Comparison of ENCODE assay signal across 26 mouse cellular contexts in the genomic region with DNA sequence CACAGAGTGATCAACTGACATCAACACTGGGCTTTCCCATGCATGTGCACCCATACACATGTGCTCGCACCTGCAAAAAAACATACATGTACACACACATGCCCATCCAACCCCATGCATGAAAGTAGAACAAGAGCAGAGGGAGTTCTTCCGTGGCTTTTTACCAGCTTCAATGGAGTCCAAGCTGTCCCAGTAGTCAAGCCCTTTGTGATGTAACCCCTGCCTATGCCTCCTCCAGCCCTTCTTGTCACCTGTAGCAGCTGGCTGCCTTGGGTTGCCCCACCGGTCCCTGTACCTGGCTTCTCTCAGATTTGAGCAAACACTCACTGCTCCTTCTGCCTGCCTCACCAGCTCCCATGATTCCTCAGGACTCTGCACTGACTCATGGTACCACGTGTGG. TPM values are rescaled to one million over a fixed set of nuclear protein-coding genes. Genes with fewer than 3 reads are reported as not detected.
DNase-seq lines count a peak whose midpoint lies in the region; ATAC-seq and TF ChIP-seq lines count a peak whose summit lies in the region.
"Had no signal": no experiment of that assay in that cellular context is flagged by ENCODE, and none has a peak within 500 bp of the region (broad histone marks: within the 10 kb centered on the region; RNA-seq: fewer than 3 reads in every experiment).

No protein-coding gene starts in this region.

- peaks cover 12% of the 10 kb centered on the region; the same call in 1 of the 2 replicates for H3K4me1 ChIP-seq in heart, embryonic 10.5 days
- no peaks in the 10 kb centered on the region for H3K4me1 ChIP-seq in heart, adult 2 months (ENCODE audit: control insufficient read depth, insufficient read depth, low read length)
- no peaks in the 10 kb centered on the region for H3K4me1 ChIP-seq in liver, embryonic 11.5 days (replicated peaks; ENCODE audit: control insufficient read depth, insufficient read depth, low read length)
- H3K4me1 ChIP-seq in liver, embryonic 12.5 days, result no peaks in the 10 kb centered on the region
- H3K4me1 ChIP-seq in neural tube, embryonic 15.5 days, result no peaks in the 10 kb centered on the region

- DNase-seq in heart, adult 11 months, result peak; percentile 86
- DNase-seq in heart, adult 18-20 months, result no peak
- DNase-seq in heart, embryonic 10.5 days (ENCODE audit: low spot score), result peak; percentile 57
- no peak for DNase-seq in heart, adult 2 months
- DNase-seq in liver, embryonic 11.5 days (ENCODE audit: low spot score), result peak; percentile 24
- peak; percentile 7 for DNase-seq in neural tube, embryonic 10.5 days (ENCODE audit: extremely low spot score, low spot score)
- DNase-seq: adrenal gland, adult 2 months; adrenal gland, adult 8-10 months; adrenal gland, postnatal 10 days; adrenal gland, postnatal 14 days; adrenal gland, postnatal 25 days; adrenal gland, postnatal 36 days; B cell, adult 2 months; cerebellum, adult 11 months; cerebellum, adult 11-12 months had no signal

- no peak for TF ChIP-seq EP300 in heart, adult 2 months (IDR thresholded peaks at IDR 0.05; ENCODE audit: insufficient read depth, low read depth, low read length)

- WGBS in heart, embryonic 10.5 days, result 79% methylated on average over 4 of the region's 4 CpGs
- 85% methylated on average over 4 of the region's 4 CpGs for WGBS in heart, adult 2 months
- 84% methylated on average over 4 of the region's 4 CpGs for WGBS in liver, embryonic 11.5 days
- 65% methylated on average over 4 of the region's 4 CpGs for WGBS in liver, embryonic 12.5 days (ENCODE audit: insufficient replicate concordance)
- 91% methylated on average over 4 of the region's 4 CpGs for WGBS in neural tube, embryonic 15.5 days

- H3K36me3 ChIP-seq in heart, embryonic 10.5 days, result no peaks in the 10 kb centered on the region
- no peaks in the 10 kb centered on the region for H3K36me3 ChIP-seq in heart, adult 2 months (ENCODE audit: control insufficient read depth, insufficient read depth, low read length)
- H3K36me3 ChIP-seq in liver, embryonic 11.5 days (ENCODE audit: control insufficient read depth, insufficient read depth, low read length), result no peaks in the 10 kb centered on the region
- no peaks in the 10 kb centered on the region for H3K36me3 ChIP-seq in liver, embryonic 12.5 days
- no peaks in the 10 kb centered on the region for H3K36me3 ChIP-seq in neural tube, embryonic 15.5 days
- H3K36me3 ChIP-seq: G1E had no signal

- H3K27ac ChIP-seq in heart, embryonic 10.5 days, result no peak overlapping the region
- H3K27ac ChIP-seq in heart, adult 2 months, result no peak overlapping the region
- H3K27ac ChIP-seq in liver, embryonic 11.5 days (ENCODE audit: low read depth, low read length), result no peak overlapping the region
- no peak overlapping the region for H3K27ac ChIP-seq in liver, embryonic 12.5 days
- H3K27ac ChIP-seq in neural tube, embryonic 15.5 days (replicated peaks), result no peak overlapping the region

- no peaks in the 10 kb centered on the region for H3K9me3 ChIP-seq in heart, embryonic 10.5 days
- no peaks in the 10 kb centered on the region for H3K9me3 ChIP-seq in liver, embryonic 11.5 days (ENCODE audit: control insufficient read depth, low read length)
- H3K9me3 ChIP-seq in liver, embryonic 12.5 days (replicated peaks), result no peaks in the 10 kb centered on the region
- no peaks in the 10 kb centered on the region for H3K9me3 ChIP-seq in neural tube, embryonic 15.5 days (replicated peaks)
- H3K9me3 ChIP-seq: G1E had no signal

- H3K4me2 ChIP-seq in liver, embryonic 11.5 days, result no peak overlapping the region
- H3K4me2 ChIP-seq in liver, embryonic 12.5 days, result no peak overlapping the region
- no peak overlapping the region for H3K4me2 ChIP-seq in neural tube, embryonic 15.5 days

- no peak for TF ChIP-seq CTCF in heart, adult 2 months (IDR thresholded peaks at IDR 0.05)

- intact Hi-C loops in heart, adult 2 months (cut with DNase I), result no loop called here

- no peak overlapping the region for H3K9ac ChIP-seq in heart, adult 2 months (ENCODE audit: low read depth, low read length)
- H3K9ac ChIP-seq in liver, embryonic 11.5 days (ENCODE audit: low read depth, low read length), result no peak overlapping the region
- H3K9ac ChIP-seq in liver, embryonic 12.5 days, result no peak overlapping the region
- no peak overlapping the region for H3K9ac ChIP-seq in neural tube, embryonic 15.5 days (replicated peaks)

- ATAC-seq in liver, embryonic 11.5 days (replicated peaks; ENCODE audit: low FRiP score), result no peak
- ATAC-seq in liver, embryonic 12.5 days, result no peak
- no peak for ATAC-seq in neural tube, embryonic 15.5 days (ENCODE audit: low FRiP score)
- ATAC-seq: activated CD4-positive, CD25-positive, alpha-beta regulatory T cell, adult 4 months; CD4-positive, CD25-positive, alpha-beta regulatory T cell, adult 4 months; Patski had no signal

- H3K4me3 ChIP-seq in heart, embryonic 10.5 days, result no peak overlapping the region
- H3K4me3 ChIP-seq in heart, adult 2 months, result no peak overlapping the region
- H3K4me3 ChIP-seq in liver, embryonic 11.5 days (ENCODE audit: low read depth, low read length), result no peak overlapping the region
- no peak overlapping the region for H3K4me3 ChIP-seq in liver, embryonic 12.5 days
- H3K4me3 ChIP-seq in neural tube, embryonic 15.5 days (replicated peaks), result no peak overlapping the region

- no peaks in the 10 kb centered on the region for H3K79me2 ChIP-seq in heart, adult 2 months (replicated peaks; ENCODE audit: control insufficient read depth, insufficient read depth, low read length)

- 0 out of 2 replicates have a peak, but pooled peaks cover 6% of the 10 kb centered on the region for H3K27me3 ChIP-seq in heart, embryonic 10.5 days (ENCODE audit: insufficient read depth, poor library complexity, severe bottlenecking)
- H3K27me3 ChIP-seq in heart, adult 2 months (ENCODE audit: control insufficient read depth, insufficient read depth, low read length), result no peaks in the 10 kb centered on the region
- no peaks in the 10 kb centered on the region for H3K27me3 ChIP-seq in liver, embryonic 11.5 days (replicated peaks; ENCODE audit: control insufficient read depth, insufficient read depth, low read length)
- H3K27me3 ChIP-seq in liver, embryonic 12.5 days (replicated peaks), result no peaks in the 10 kb centered on the region
- no peaks in the 10 kb centered on the region for H3K27me3 ChIP-seq in neural tube, embryonic 15.5 days (replicated peaks)
- H3K27me3 ChIP-seq: CH12.LX, Patski had no signal

- TF ChIP-seq POLR2A in heart, adult 2 months (IDR thresholded peaks at IDR 0.05; ENCODE audit: insufficient read depth, low read depth, low read length), result no peak

RNA-seq across cellular contexts. Expression of gene Sult6b2, which starts 40.8 kb away (rescaled TPM):
- total RNA-seq in heart, adult 18-20 months (2021), result not detected
- polyA plus RNA-seq in heart, embryonic 10.5 days (2016; fragmentation: Nextera tagmentation; extraction: Ambion mirVana), result 0.06 TPM in 1 of 2 replicates, not detected in the other
- not detected for total RNA-seq in heart, adult 2 months (2021)
- polyA plus RNA-seq in heart, adult 2 months (2012; rRNA removed), result 0.12 TPM in 2 replicates
- 0.07 TPM in 1 of 2 replicates, not detected in the other for polyA plus RNA-seq in liver, embryonic 11.5 days (2014; fragmentation: Nextera tagmentation; extraction: Ambion mirVana)
- 0.06 TPM in 1 of 2 replicates, not detected in the other for polyA plus RNA-seq in liver, embryonic 12.5 days (2016; fragmentation: Nextera tagmentation; extraction: Ambion mirVana)
- polyA plus RNA-seq in neural tube, embryonic 15.5 days (2015; fragmentation: Nextera tagmentation; extraction: Ambion mirVana), result 0.08 and 0.12 TPM in 2 replicates
- total RNA-seq: adrenal gland, adult 18-20 months; adrenal gland, adult 2 months; adrenal gland, adult 8-10 months; adrenal gland, postnatal 10 days; adrenal gland, postnatal 14 days; adrenal gland, postnatal 25 days; adrenal gland, postnatal 36 days; adrenal gland, postnatal 4 days; MEL had no signal
- polyA plus RNA-seq: activated CD4-positive, CD25-positive, alpha-beta regulatory T cell, adult 4 months; adrenal gland, adult 2 months; C2C12; CD4-positive, CD25-positive, alpha-beta regulatory T cell, adult 4 months; G1E had no signal

Comparison
In these comparisons a context has a peak if more than half of its experiments do, and no peak if none do; other contexts are left out.
1. DNase-seq: peak in heart, adult 11 months (single experiment), heart, embryonic 10.5 days (single experiment), liver, embryonic 11.5 days (single experiment) and neural tube, embryonic 10.5 days (single experiment); none in heart, adult 18-20 months (0 of 2) and heart, adult 2 months (0 of 2).